Mouse (Mus musculus): ENCODE results near the gene Mbnl1.
"Not testable (repeated sequence)": the region's sequence is repeated elsewhere in the genome, so short reads cannot be mapped to it uniquely, and the experiment has no call there.

The Mbnl1 gene

DNA sequence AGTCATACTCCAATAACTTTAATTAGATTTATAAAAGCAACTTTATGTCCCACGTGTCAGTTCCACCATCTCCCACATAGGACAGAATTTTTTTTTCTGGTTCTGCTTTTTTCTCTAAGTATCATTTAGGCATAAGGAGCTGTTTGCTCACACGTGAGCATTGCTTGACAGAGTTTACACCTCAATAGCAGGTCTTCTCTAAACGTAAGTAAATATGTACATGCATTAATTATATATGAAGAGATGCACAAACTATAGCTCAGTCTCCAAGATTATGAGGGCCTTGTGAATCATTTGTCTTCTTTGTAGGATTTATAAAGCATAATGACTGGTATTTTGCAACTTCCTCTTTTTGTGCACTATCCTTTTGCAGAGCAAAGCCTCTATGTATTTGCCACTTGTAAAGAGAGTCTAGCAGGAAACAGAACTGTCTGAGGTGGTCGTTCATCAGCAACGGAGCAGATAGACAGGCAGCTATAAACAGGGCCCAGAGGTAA lies at the start of gene Mbnl1:
Mbnl1 (plus strand) TSS at position 150 of the 497 bp plus-strand sequence.
- Histone ChIP-seq H3K36me3 (ENCODE audit: control insufficient read depth, insufficient read depth, low read length, poor library complexity, severe bottlenecking) (no peaks in the 10 kb centered on the region), H3K27me3 (ENCODE audit: control insufficient read depth, insufficient read depth, low read length, poor library complexity, severe bottlenecking) (no peaks in the 10 kb centered on the region)
- peak; percentile 77 for DNase-seq (ENCODE audit: low read depth, low spot score)

DNA sequence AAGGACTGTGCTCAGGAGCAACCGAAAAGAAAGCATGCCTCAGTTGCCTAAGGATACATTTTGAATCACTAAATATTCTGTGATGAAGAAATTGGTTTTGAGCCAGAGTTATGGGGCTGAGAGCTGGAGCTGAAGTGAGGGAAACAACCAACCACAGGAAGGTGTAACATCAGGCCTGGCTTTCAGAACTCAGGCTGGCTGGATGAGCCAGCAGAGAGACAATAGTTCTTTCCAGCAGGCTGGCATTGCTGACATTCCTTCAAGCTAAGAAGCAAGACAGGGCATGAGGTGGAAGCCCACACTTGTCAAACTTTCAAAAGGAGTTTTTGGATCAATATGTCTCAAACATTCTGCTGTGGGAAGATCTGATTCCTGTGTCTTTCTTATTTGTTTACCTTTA lies 48.5 kb upstream of the Mbnl1 start:
- no peaks in the 10 kb centered on the region for H3K27me3 ChIP-seq (ENCODE audit: control insufficient read depth, insufficient read depth, low read length, poor library complexity, severe bottlenecking)
- no peak for DNase-seq (ENCODE audit: low read depth, low spot score)

DNA sequence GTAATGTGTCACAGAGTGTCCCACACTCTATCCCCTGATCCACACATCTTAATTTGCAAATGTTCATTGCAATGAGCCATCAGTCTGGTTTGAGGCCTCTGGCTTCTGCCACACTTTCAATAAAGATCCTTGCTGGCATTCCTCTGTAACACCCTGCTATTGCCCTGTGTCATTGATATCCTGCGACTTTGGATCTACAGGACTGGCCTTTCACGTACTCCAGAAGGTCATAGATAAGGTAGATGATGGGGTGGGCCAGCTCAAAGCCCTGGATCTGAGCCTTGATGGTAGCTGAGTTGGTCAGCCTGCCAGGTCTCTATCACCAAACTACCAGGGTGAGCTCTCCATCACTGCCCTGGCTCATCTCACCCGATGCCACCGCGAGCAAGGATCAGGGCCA lies 43.6 kb upstream of the Mbnl1 start:
- no peak for DNase-seq (ENCODE audit: low read depth, low spot score)
- Histone ChIP-seq H3K36me3 (ENCODE audit: control insufficient read depth, insufficient read depth, low read length, poor library complexity, severe bottlenecking) (no peaks in the 10 kb centered on the region), H3K27me3 (ENCODE audit: control insufficient read depth, insufficient read depth, low read length, poor library complexity, severe bottlenecking) (no peaks in the 10 kb centered on the region)

More for the DNA sequence above, 48.5 kb upstream of the Mbnl1 start:
- H3K36me3 ChIP-seq (ENCODE audit: control insufficient read depth, insufficient read depth, low read length, poor library complexity, severe bottlenecking), result no peaks in the 10 kb centered on the region

DNA sequence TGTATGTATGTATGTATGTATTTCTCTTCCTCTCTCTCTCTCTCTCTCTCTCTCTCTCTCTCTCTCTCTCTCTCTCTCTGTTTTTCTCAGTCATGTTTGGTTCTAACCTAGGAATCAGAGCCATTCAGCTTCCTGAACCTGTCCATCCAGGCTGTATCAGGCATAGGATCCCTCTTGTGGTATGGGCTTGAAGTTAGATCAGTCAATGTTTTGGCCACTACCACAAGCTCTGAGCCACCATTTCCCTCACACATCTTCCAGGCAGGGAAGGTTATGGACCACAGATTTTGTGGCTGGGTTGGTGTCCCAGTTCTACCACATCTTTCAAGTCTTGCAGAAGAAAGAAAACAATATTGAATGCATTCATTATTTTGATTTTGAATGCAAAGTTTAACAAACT lies 35.4 kb upstream of the Mbnl1 start:
- no peaks in the 10 kb centered on the region for H3K27me3 ChIP-seq (ENCODE audit: control insufficient read depth, insufficient read depth, low read length, poor library complexity, severe bottlenecking)
- no peaks in the 10 kb centered on the region for H3K36me3 ChIP-seq (ENCODE audit: control insufficient read depth, insufficient read depth, low read length, poor library complexity, severe bottlenecking)
- no peak for DNase-seq (ENCODE audit: low read depth, low spot score)

DNA sequence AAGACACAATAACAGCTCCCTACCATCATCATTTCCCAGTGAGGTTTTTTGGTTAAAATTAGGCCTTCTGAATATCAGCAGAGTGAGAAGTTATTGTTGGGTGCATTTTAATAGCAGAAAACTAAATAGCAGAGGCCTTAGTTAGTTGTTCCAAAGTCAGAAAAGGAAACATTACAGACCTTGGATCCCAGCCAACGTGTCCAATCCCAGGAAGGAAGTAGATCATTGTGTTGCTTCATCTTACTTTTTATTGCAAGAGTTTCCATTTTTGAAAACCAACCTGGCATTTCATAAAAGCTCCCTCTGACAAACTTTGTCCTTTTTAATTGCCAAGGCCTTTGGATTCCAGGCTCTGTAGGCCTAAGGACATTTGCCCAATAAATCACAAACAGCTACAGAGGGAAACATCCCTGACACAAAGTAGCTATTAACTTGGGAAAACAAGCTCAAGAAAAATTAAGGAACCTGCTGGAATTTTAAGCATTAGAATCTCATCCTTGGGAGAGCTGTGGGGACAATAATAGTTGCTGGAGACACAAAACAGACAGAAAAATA lies 34.9 kb upstream of the Mbnl1 start:
- no peak for DNase-seq (ENCODE audit: low read depth, low spot score)
- Histone ChIP-seq H3K36me3 (ENCODE audit: control insufficient read depth, insufficient read depth, low read length, poor library complexity, severe bottlenecking) (no peaks in the 10 kb centered on the region), H3K27me3 (ENCODE audit: control insufficient read depth, insufficient read depth, low read length, poor library complexity, severe bottlenecking) (no peaks in the 10 kb centered on the region)

DNA sequence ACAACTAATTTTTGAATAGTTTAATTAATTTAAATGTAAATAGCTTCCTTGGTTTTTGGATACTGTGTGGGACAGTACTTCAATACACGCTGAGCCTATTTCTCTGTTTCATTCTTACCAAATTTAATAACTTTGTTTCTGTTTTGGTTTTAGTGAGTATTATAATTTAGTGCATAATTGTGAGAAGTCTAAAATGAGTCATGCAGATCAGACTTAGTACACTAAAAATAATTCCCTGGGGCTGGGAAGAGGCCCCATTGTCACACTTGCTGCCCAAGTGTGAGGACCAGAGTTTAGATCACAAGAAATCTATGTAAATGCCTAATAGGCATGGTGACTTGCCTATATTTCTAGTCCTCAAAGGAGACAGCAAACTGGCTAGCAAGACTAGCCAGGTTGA lies 33.9 kb upstream of the Mbnl1 start:
- no peaks in the 10 kb centered on the region for H3K27me3 ChIP-seq (ENCODE audit: control insufficient read depth, insufficient read depth, low read length, poor library complexity, severe bottlenecking)
- peak; percentile 11 for DNase-seq (ENCODE audit: low read depth, low spot score)
- H3K36me3 ChIP-seq (ENCODE audit: control insufficient read depth, insufficient read depth, low read length, poor library complexity, severe bottlenecking), result no peaks in the 10 kb centered on the region

DNA sequence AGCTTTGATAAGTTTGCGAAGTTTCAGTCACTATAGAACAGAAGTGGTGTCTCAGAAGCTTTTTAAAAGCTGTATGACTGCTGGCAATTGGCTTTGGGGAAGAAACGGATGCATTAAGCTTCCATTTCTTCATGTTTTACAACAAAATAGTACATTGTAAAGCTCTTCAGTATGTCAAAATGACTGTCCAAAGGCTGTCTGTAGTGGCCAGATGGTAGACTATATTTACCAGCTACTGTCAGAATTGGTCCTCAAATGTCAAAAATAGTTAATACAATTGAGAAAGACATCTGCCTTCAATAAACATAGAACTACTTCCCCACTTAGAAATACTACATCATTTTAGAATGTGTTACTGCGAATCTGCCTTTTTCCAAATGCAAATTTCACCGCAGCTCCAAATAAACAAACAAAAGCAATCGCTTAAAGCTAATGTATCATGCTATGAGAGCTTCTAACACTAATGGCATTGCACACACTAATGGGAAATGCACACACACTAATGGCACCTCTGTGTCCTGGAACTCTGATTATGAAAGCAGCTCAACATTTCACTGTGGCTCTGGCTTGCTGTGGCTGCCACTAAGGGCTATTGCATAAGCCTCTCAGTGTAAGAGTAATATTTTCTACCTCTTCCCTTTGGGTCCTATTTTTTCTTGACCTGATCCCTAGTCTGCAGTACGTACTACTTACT lies 10.7 kb upstream of the Mbnl1 start:
- no peaks in the 10 kb centered on the region for H3K36me3 ChIP-seq (ENCODE audit: control insufficient read depth, insufficient read depth, low read length, poor library complexity, severe bottlenecking)
- DNase-seq (ENCODE audit: low read depth, low spot score), result no peak
- no peaks in the 10 kb centered on the region for H3K27me3 ChIP-seq (ENCODE audit: control insufficient read depth, insufficient read depth, low read length, poor library complexity, severe bottlenecking)

DNA sequence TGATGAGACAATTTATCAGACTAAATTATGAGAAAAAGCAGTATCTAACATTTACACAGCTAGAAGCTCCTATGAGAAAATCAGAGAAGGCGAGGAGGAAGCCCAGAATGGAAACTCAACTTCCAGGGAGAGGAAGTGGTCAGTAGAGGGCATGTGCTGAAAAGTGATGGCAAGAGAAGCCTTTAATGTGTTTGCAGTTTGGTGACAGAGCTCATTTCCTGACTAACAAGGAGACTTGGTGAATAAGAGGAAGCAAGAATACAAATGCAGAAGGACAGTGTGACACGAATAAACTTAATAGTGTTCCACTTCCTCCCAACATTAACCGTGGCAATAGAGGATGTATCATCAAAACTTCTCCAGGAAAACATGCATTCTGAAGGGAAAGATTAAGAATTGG lies 4.0 kb upstream of the Mbnl1 start:
- H3K27me3 ChIP-seq (ENCODE audit: control insufficient read depth, insufficient read depth, low read length, poor library complexity, severe bottlenecking); H3K36me3 ChIP-seq (ENCODE audit: control insufficient read depth, insufficient read depth, low read length, poor library complexity, severe bottlenecking); DNase-seq (ENCODE audit: low read depth, low spot score): not testable (repeated sequence)

DNA sequence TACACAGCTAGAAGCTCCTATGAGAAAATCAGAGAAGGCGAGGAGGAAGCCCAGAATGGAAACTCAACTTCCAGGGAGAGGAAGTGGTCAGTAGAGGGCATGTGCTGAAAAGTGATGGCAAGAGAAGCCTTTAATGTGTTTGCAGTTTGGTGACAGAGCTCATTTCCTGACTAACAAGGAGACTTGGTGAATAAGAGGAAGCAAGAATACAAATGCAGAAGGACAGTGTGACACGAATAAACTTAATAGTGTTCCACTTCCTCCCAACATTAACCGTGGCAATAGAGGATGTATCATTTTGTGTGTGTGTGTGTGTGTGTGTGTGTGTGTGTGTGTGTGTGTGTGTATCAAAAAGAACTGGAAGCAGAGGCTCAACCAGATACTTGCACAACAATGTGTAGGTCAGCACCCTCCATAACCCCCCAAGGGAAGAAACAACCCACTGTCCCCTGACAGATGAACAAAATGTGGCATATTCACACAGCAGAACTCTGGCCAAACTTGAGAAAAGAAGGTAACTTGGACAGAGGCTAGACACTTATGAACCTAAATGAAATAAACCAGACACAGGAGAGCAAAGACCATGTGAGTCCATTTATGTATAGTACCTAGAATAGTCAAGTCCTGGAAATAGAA lies 3.3 kb upstream of the Mbnl1 start:
- peak; percentile 56 for DNase-seq (ENCODE audit: low read depth, low spot score)
- not testable (repeated sequence) for H3K27me3 ChIP-seq (ENCODE audit: control insufficient read depth, insufficient read depth, low read length, poor library complexity, severe bottlenecking)

DNA sequence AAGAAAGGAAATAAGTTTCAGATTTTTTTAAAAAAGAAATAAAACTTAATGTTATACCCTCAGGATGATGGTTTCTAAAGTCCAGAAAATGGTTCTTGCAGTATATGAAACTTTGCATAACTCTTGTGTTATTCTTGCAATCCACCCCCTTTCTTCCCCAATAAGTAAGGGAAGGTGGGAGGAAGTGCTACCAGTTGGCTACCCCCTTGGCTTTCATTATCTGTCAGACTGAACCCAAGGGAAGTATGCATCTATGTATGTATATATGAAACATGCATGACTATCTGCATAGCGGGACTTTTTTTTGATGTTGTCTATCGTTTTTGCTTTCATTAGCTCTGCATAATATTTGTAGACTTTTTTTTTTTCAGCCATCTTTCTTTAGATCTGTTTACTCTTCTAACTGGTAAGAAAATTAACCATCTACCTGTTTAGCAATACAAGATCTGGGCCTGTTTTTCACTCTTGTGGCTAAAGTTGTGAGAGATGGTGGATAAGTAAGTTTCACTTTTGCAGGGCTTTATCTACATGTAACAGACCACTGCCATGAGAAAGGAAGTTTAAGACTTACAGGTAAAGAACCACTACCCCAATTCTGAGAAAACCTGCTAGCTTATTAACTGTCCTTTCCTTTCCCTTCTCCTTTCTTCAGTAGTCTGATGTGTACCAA lies 484 bp upstream of the Mbnl1 start:
- no peaks in the 10 kb centered on the region for H3K27me3 ChIP-seq (ENCODE audit: control insufficient read depth, insufficient read depth, low read length, poor library complexity, severe bottlenecking)
- H3K36me3 ChIP-seq (ENCODE audit: control insufficient read depth, insufficient read depth, low read length, poor library complexity, severe bottlenecking), result no peaks in the 10 kb centered on the region
- peak; percentile 48 for DNase-seq (ENCODE audit: low read depth, low spot score)

More for the DNA sequence above, 3.3 kb upstream of the Mbnl1 start:
- H3K36me3 ChIP-seq (ENCODE audit: control insufficient read depth, insufficient read depth, low read length, poor library complexity, severe bottlenecking), result not testable (repeated sequence)

DNA sequence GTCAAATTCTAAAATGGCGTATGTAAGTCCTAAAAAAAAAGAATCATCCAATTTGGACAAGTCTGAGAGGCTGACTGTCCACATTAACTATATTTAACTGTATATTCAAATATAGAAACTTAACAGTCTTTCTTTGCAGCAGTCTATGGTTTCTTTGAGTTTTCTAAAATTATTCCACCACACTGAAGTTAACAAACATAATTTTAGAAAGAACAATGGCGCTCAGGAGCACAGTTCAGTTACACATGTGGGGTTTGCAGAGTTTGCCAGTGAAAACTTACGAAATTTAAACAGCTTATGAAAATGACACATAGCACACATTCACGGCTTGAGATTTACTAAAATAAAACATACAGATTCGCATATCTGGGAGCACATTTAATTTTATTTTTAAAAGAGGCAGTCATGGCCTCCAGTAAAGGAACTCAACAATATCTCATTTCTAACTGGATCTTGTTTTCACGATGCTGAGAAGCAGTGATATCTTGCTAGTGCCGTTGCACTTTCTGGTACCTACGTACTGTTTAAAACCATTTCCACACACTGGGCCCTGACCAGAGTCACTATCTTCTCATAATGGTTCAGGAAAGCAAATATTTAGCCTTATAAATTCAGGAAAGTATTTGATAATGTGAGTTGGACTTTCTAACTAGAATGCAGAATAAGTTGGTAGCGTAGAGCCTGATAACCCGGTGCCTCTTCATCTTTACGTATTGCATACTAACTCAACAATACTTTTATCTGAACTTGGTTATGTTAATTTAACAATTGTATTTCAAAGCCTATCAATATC lies 1.4 kb downstream of the Mbnl1 start:
- peak; percentile 36 for DNase-seq (ENCODE audit: low read depth, low spot score)
- H3K36me3 ChIP-seq (ENCODE audit: control insufficient read depth, insufficient read depth, low read length, poor library complexity, severe bottlenecking), result no peaks in the 10 kb centered on the region
- H3K27me3 ChIP-seq (ENCODE audit: control insufficient read depth, insufficient read depth, low read length, poor library complexity, severe bottlenecking), result no peaks in the 10 kb centered on the region

DNA sequence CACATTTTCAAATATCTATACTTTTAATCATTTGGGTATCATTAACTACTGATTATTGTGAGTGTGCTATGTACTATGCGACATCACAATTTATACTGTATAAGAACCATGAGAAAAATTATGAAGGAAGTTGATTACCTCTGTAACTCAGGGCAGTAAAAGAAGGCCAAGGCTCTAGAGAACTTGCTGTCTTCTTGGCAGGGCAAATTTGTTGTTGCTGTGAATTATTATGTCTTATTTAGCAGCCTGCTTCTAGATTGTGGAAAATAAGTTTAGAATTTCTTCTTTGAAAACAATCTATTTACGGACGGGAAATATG lies 2.0 kb downstream of the Mbnl1 start:
- H3K27me3 ChIP-seq (ENCODE audit: control insufficient read depth, insufficient read depth, low read length, poor library complexity, severe bottlenecking), result no peaks in the 10 kb centered on the region
- no peaks in the 10 kb centered on the region for H3K36me3 ChIP-seq (ENCODE audit: control insufficient read depth, insufficient read depth, low read length, poor library complexity, severe bottlenecking)
- no peak for DNase-seq (ENCODE audit: low read depth, low spot score)

DNA sequence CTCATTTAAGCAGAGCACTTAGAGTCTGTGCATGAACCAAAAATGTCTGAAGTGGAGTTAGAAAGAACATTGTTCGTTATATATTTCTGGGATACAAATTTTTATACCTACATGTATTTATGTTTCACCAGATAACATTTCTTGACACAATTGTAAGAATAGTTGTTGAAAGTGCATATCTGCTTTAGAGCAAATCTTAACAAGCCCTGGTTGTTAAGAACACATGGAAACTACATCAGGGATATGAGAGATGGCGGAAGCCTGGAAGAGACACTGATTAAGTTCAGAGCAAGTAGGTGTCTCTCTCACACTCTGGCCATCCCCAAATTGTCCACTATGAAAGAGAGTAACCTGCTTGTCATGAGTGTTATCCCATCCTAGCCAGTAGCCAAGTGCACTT lies 2.4 kb downstream of the Mbnl1 start:
- no peak for DNase-seq (ENCODE audit: low read depth, low spot score)
- Histone ChIP-seq H3K36me3 (ENCODE audit: control insufficient read depth, insufficient read depth, low read length, poor library complexity, severe bottlenecking) (no peaks in the 10 kb centered on the region), H3K27me3 (ENCODE audit: control insufficient read depth, insufficient read depth, low read length, poor library complexity, severe bottlenecking) (no peaks in the 10 kb centered on the region)

DNA sequence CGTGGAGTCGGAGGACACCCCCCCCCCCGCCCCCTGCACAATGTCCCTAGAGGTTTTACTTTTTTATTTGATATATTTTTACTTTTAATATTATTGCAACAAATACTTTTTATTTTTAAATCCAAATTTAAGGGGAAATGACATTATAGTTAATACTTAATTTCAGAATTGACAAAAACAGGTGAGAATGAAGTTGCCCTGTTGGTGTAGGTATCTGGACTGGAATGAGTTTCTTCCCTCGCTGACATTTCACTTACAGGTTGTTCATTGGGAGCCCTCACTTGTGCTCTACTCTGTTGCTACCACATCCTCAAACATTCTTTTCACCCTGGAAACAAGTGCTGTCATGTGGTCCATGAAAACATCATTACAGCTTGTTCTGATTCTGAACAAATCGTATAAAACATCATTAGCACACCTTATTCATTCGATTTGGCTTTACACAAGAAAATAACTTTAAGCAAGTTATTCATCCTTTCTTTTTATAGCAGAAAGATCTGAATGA lies 4.2 kb downstream of the Mbnl1 start:
- Histone ChIP-seq H3K27me3 (ENCODE audit: control insufficient read depth, insufficient read depth, low read length, poor library complexity, severe bottlenecking) (no peaks in the 10 kb centered on the region), H3K36me3 (ENCODE audit: control insufficient read depth, insufficient read depth, low read length, poor library complexity, severe bottlenecking) (no peaks in the 10 kb centered on the region)
- DNase-seq (ENCODE audit: low read depth, low spot score), result peak; percentile 35
